Comparison of ENCODE assay signal across 7 mouse cellular contexts in genomic region chr7:25718788-25719417, GRCm38 (mm10). TPM values are rescaled to one million over a fixed set of nuclear protein-coding genes. Genes with fewer than 3 reads are reported as not detected.
A peak's percentile ranks its signal among the peaks of the same experiment; 100 is the strongest.
DNase-seq lines count a peak whose midpoint lies in the region; ATAC-seq lines count a peak whose summit lies in the region.

Gene Ccdc97 (minus strand): TSS chr7:25719088.

- H3K4me1 ChIP-seq in embryonic facial prominence, embryonic 12.5 days = peaks cover 14% of the 10 kb centered on the region
- 0 out of 2 replicates have a peak, but pooled peaks cover 3% of the 10 kb centered on the region for H3K4me1 ChIP-seq in limb, embryonic 11.5 days (ENCODE audit: control insufficient read depth, insufficient read depth, low read length)
- peaks cover 8% of the 10 kb centered on the region for H3K4me1 ChIP-seq in midbrain, embryonic 14.5 days (ENCODE audit: control insufficient read depth, insufficient read depth, low read length)

- H3K4me3 ChIP-seq in embryonic facial prominence, embryonic 12.5 days = peak within 1 kb of the TSS; percentile 65
- peak within 1 kb of the TSS; percentile 72 for H3K4me3 ChIP-seq in limb, embryonic 11.5 days (ENCODE audit: low read depth, low read length)
- peak within 1 kb of the TSS; percentile 57 for H3K4me3 ChIP-seq in midbrain, embryonic 14.5 days (replicated peaks; ENCODE audit: low read depth, low read length)

- H3K27me3 ChIP-seq in embryonic facial prominence, embryonic 12.5 days = no peaks in the 10 kb centered on the region
- no peaks in the 10 kb centered on the region for H3K27me3 ChIP-seq in limb, embryonic 11.5 days (ENCODE audit: control insufficient read depth, insufficient read depth, low read length)
- H3K27me3 ChIP-seq in midbrain, embryonic 14.5 days (ENCODE audit: control insufficient read depth, insufficient read depth, low read length) = no peaks in the 10 kb centered on the region

- 5% methylated on average over 32 of the region's 32 CpGs for WGBS in embryonic facial prominence, embryonic 12.5 days
- WGBS in limb, embryonic 11.5 days = 5% methylated on average over 32 of the region's 32 CpGs
- WGBS in midbrain, embryonic 14.5 days = 4% methylated on average over 32 of the region's 32 CpGs

- H3K36me3 ChIP-seq in embryonic facial prominence, embryonic 12.5 days = peaks cover 56% of the 10 kb centered on the region
- H3K36me3 ChIP-seq in limb, embryonic 11.5 days (ENCODE audit: control insufficient read depth, insufficient read depth, low read length) = peaks cover 35% of the 10 kb centered on the region
- H3K36me3 ChIP-seq in midbrain, embryonic 14.5 days (ENCODE audit: control insufficient read depth, insufficient read depth, low read length) = peaks cover 60% of the 10 kb centered on the region

- H3K9me3 ChIP-seq in embryonic facial prominence, embryonic 12.5 days = no peaks in the 10 kb centered on the region
- H3K9me3 ChIP-seq in limb, embryonic 11.5 days (ENCODE audit: control insufficient read depth, low read length) = no peaks in the 10 kb centered on the region
- no peaks in the 10 kb centered on the region for H3K9me3 ChIP-seq in midbrain, embryonic 14.5 days (ENCODE audit: control insufficient read depth, low read length)

- peak within 1 kb of the TSS; percentile 90 for H3K4me2 ChIP-seq in embryonic facial prominence, embryonic 12.5 days (replicated peaks)
- peak within 1 kb of the TSS; percentile 74 for H3K4me2 ChIP-seq in limb, embryonic 11.5 days (ENCODE audit: low read depth, severe bottlenecking)
- H3K4me2 ChIP-seq in midbrain, embryonic 14.5 days (ENCODE audit: low read length) = peak within 1 kb of the TSS; percentile 78

- peak; percentile 70 for ATAC-seq in embryonic facial prominence, embryonic 12.5 days (ENCODE audit: insufficient number of reproducible peaks, insufficient read depth, low FRiP score, low TSS enrichment)
- ATAC-seq in limb, embryonic 11.5 days (ENCODE audit: insufficient number of reproducible peaks, low FRiP score, low TSS enrichment, low read depth) = peak; percentile 79
- ATAC-seq in midbrain, embryonic 14.5 days (ENCODE audit: low FRiP score, low TSS enrichment) = peak; percentile 84

- DNase-seq in adrenal gland, postnatal 25 days = peak; percentile 91
- DNase-seq in heart, adult 11 months = peak; percentile 99
- peak; percentile 96 for DNase-seq in kidney, adult 18-20 months
- peak; percentile 91 for DNase-seq in limb, embryonic 11.5 days (ENCODE audit: low spot score)
- peak; percentile 98 for DNase-seq in midbrain, embryonic 14.5 days
- peak; percentile 84 to 86 for DNase-seq in spleen, adult 18-20 months

- peak within 1 kb of the TSS; percentile 79 for H3K27ac ChIP-seq in embryonic facial prominence, embryonic 12.5 days
- H3K27ac ChIP-seq in limb, embryonic 11.5 days (replicated peaks; ENCODE audit: low read depth, low read length) = 0 out of 2 replicates have a peak within 1 kb of the TSS, but pooled peaks have one; percentile 47
- H3K27ac ChIP-seq in midbrain, embryonic 14.5 days (replicated peaks; ENCODE audit: low read depth, low read length) = peak within 1 kb of the TSS; percentile 65

- H3K9ac ChIP-seq in embryonic facial prominence, embryonic 12.5 days = peak within 1 kb of the TSS; percentile 68
- peak within 1 kb of the TSS; percentile 74 for H3K9ac ChIP-seq in limb, embryonic 11.5 days (ENCODE audit: low read length)
- H3K9ac ChIP-seq in midbrain, embryonic 14.5 days (replicated peaks; ENCODE audit: low read length) = peak within 1 kb of the TSS; percentile 53

RNA-seq across cellular contexts. Expression of gene Ccdc97, which starts in this region (rescaled TPM):
- 54.4 and 61.9 TPM in 2 replicates for total RNA-seq in adrenal gland, postnatal 25 days (2021)
- polyA plus RNA-seq in embryonic facial prominence, embryonic 12.5 days (2016; fragmentation: Nextera tagmentation; extraction: Ambion mirVana) = 23.7 and 24.6 TPM in 2 replicates
- polyA plus RNA-seq in limb, embryonic 11.5 days (2014; fragmentation: Nextera tagmentation; extraction: Ambion mirVana) = 33.1 and 35.3 TPM in 2 replicates
- polyA plus RNA-seq in midbrain, embryonic 14.5 days (2014; fragmentation: Nextera tagmentation; extraction: Ambion mirVana) = 38.3 and 47.7 TPM in 2 replicates

Comparison
In these comparisons a context has a peak if more than half of its experiments do, and no peak if none do; other contexts are left out.
1. Peak in every context shown above with its lines: DNase-seq, ATAC-seq, H3K4me3 ChIP-seq and H3K27ac ChIP-seq.